Mouse (Mus musculus) spleen, postnatal 0 days (tissue): ENCODE results near the gene Gm3402. TPM values are rescaled to one million over a fixed set of nuclear protein-coding genes. Genes with fewer than 3 reads are reported as not detected.

ENCODE experiments used
- polyA plus RNA-seq: library from polyadenylated mRNA; unstranded; fragments of >200 nt; fragmentation: Nextera tagmentation; extraction: Ambion mirVana; gene quantifications from 2 replicates; pipeline ENCODE4 v1.2.1, GENCODE M21; 2015

Gene Gm3402
- not detected in 2 replicates for polyA plus RNA-seq

DNA sequence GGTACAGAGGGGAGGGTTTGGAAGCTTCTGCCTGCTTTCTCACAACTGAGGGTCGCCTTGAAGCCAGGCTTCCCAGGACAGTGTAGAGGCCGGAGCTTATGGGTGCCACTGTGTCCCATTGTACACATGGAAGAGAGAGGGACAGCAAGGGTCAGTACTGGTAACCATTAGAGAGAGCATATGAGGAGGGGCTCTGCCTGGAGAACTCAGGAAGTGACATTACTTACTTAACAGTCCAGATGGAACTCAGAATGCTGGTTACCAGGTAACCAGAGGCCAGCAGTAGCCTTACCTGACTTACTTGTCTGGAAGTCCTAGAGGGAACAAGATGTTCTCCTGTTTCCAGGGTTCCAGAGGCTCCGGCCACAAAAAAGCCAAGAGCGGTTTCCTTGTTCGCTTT lies at the start of gene Gm3402:
Gene Gm3402, plus strand, starts transcription at position 301 of the 400 bp plus-strand sequence.

GRCm38 (mm10) chr5:146481665-146482064 lies 32.3 kb upstream of the Gm3402 start, which contains the start of gene Gm6408:
TSS of gene Gm6408 (plus strand) at chr5:146481965.

GRCm38 (mm10) chr5:146491063-146491462 lies 22.9 kb upstream of the Gm3402 start, which contains the start of gene Gm6370:
TSS of gene Gm6370 (plus strand) at chr5:146491363.

GRCm38 (mm10) chr5:146502099-146502498 lies 11.8 kb upstream of the Gm3402 start, which contains the start of gene 4930449I24Rik:
TSS of gene 4930449I24Rik (plus strand) at chr5:146502399.

GRCm38 (mm10) chr5:146525501-146525900 lies 11.6 kb downstream of the Gm3402 start, which contains the start of gene Gm3404:
TSS of gene Gm3404 (plus strand) at chr5:146525801.

GRCm38 (mm10) chr5:146537347-146537746 lies 23.4 kb downstream of the Gm3402 start, which contains the start of gene Gm3409:
TSS of gene Gm3409 (plus strand) at chr5:146537647.

GRCm38 (mm10) chr5:146555836-146556235 lies 41.9 kb downstream of the Gm3402 start, which contains the start of gene Gm3415:
TSS of gene Gm3415 (plus strand) at chr5:146556136.

Other genes with a start within 250 kb of the Gm3402 start
- 0.02 and 0.07 TPM in 2 replicates for gene Wasf3, start 129.1 kb upstream of the Gm3402 start, polyA plus RNA-seq
- not detected in 2 replicates for gene Gm6408, start 32.2 kb upstream of the Gm3402 start, polyA plus RNA-seq
- gene Gm6370, start 22.8 kb upstream of the Gm3402 start, polyA plus RNA-seq: not detected in 2 replicates
- not detected in 2 replicates for gene 4930449I24Rik, start 11.7 kb upstream of the Gm3402 start, polyA plus RNA-seq
- gene Gm3404, start 11.7 kb downstream of the Gm3402 start, polyA plus RNA-seq: not detected in 2 replicates
- not detected in 2 replicates for gene Gm3409, start 23.5 kb downstream of the Gm3402 start, polyA plus RNA-seq
- gene Gm3415, start 42.0 kb downstream of the Gm3402 start, polyA plus RNA-seq: not detected in 2 replicates
- 0.16 TPM in 1 of 2 replicates, not detected in the other for gene Gpr12, start 71.1 kb downstream of the Gm3402 start, polyA plus RNA-seq